Comparison of ENCODE assay signal across 14 mouse cellular contexts in genomic region chr14:20208435-20208834, GRCm38 (mm10). TPM values are rescaled to one million over a fixed set of nuclear protein-coding genes. Genes with fewer than 3 reads are reported as not detected.
DNase-seq lines count a peak whose midpoint lies in the region; ATAC-seq and TF ChIP-seq lines count a peak whose summit lies in the region.
"Had no signal": no experiment of that assay in that cellular context is flagged by ENCODE, and none has a peak within 500 bp of the region (broad histone marks: within the 10 kb centered on the region; RNA-seq: fewer than 3 reads in every experiment).

No protein-coding gene starts in this region.

- DNase-seq in heart, postnatal 0 days (ENCODE audit: low spot score) = no peak
- DNase-seq in heart, adult 8-10 months (ENCODE audit: low spot score) = no peak
- DNase-seq in urinary bladder, postnatal 25 days (ENCODE audit: low spot score) = peak; percentile 46
- DNase-seq in urinary bladder, adult 2 months (ENCODE audit: low spot score) = no peak
- DNase-seq in liver, embryonic 14.5 days (ENCODE audit: low read depth in 3 of 3, low spot score in 3 of 3) = peak; percentile 11 to 37 (median 30)
- DNase-seq in yolk sac, embryonic 10.5 days (ENCODE audit: low spot score) = peak; percentile 79
- DNase-seq in frontal cortex, adult 2 months (ENCODE audit: extremely low spot score in 1 of 2, low spot score in 1 of 2) = no peak
- DNase-seq: gastrocnemius, postnatal 36 days; layer of hippocampus, postnatal 36 days had no signal

- no peak for TF ChIP-seq EP300 in heart, postnatal 0 days (IDR thresholded peaks at IDR 0.05; ENCODE audit: low read depth)
- TF ChIP-seq EP300 in liver, embryonic 14.5 days (IDR thresholded peaks at IDR 0.05; ENCODE audit: low read depth) = no peak

- no peaks in the 10 kb centered on the region for H3K4me1 ChIP-seq in heart, postnatal 0 days (ENCODE audit: control insufficient read depth, insufficient read depth)
- H3K4me1 ChIP-seq in liver, embryonic 14.5 days (replicated peaks; ENCODE audit: control insufficient read depth in 2 of 2, insufficient read depth in 2 of 2, low read length in 1 of 2) = peaks cover 2 to 38% of the 10 kb centered on the region in 2 experiments; a peak in 3 of 4 replicates
- H3K4me1 ChIP-seq: embryonic facial prominence, embryonic 15.5 days had no signal

- no peak for TF ChIP-seq CTCF in heart, postnatal 0 days (IDR thresholded peaks at IDR 0.05; ENCODE audit: low read depth)
- TF ChIP-seq CTCF in liver, embryonic 14.5 days (IDR thresholded peaks at IDR 0.05; ENCODE audit: low read depth) = no peak

- no peak overlapping the region for H3K27ac ChIP-seq in heart, postnatal 0 days (ENCODE audit: low read depth)
- H3K27ac ChIP-seq in liver, embryonic 14.5 days = no peak overlapping the region
- H3K27ac ChIP-seq: embryonic facial prominence, embryonic 15.5 days; hindbrain, embryonic 14.5 days; lung, embryonic 15.5 days; neural tube, embryonic 13.5 days had no signal

- ATAC-seq in heart, postnatal 0 days (ENCODE audit: insufficient read depth, low read depth) = peak; percentile 24; the same call in 1 of the 2 replicates
- ATAC-seq in liver, embryonic 14.5 days (ENCODE audit: insufficient read depth) = peak; percentile 70
- ATAC-seq in granulocyte monocyte progenitor cell, adult 5-6 weeks (replicated peaks; ENCODE audit: poor library complexity, severe bottlenecking) = no peak

- H3K36me3 ChIP-seq in heart, postnatal 0 days (replicated peaks; ENCODE audit: control insufficient read depth, insufficient read depth, low read length) = no peaks in the 10 kb centered on the region
- H3K36me3 ChIP-seq in liver, embryonic 14.5 days (replicated peaks; ENCODE audit: control insufficient read depth, insufficient read depth, low read depth) = no peaks in the 10 kb centered on the region
- H3K36me3 ChIP-seq: embryonic facial prominence, embryonic 15.5 days; lung, embryonic 15.5 days; neural tube, embryonic 13.5 days had no signal

- no peak overlapping the region for H3K4me3 ChIP-seq in heart, postnatal 0 days (ENCODE audit: low read depth, low read length)
- H3K4me3 ChIP-seq in liver, embryonic 14.5 days (ENCODE audit: insufficient read depth in 1 of 2, low read depth in 2 of 2, low read length in 2 of 2) = no peak overlapping the region
- H3K4me3 ChIP-seq: embryonic facial prominence, embryonic 15.5 days; lung, embryonic 15.5 days; neural tube, embryonic 13.5 days had no signal

- no peaks in the 10 kb centered on the region for H3K9me3 ChIP-seq in heart, postnatal 0 days (replicated peaks; ENCODE audit: control insufficient read depth, low read length)
- H3K9me3 ChIP-seq in liver, embryonic 14.5 days (ENCODE audit: control insufficient read depth, low read length) = no peaks in the 10 kb centered on the region
- H3K9me3 ChIP-seq: embryonic facial prominence, embryonic 15.5 days; lung, embryonic 15.5 days; neural tube, embryonic 13.5 days had no signal

- WGBS in heart, postnatal 0 days = 13% methylated on average over 6 of the region's 6 CpGs
- 17% methylated on average over 6 of the region's 6 CpGs for WGBS in liver, embryonic 14.5 days (ENCODE audit: insufficient replicate concordance)

- no peak overlapping the region for H3K9ac ChIP-seq in heart, postnatal 0 days (replicated peaks; ENCODE audit: low read depth, low read length)
- no peak overlapping the region for H3K9ac ChIP-seq in liver, embryonic 14.5 days (replicated peaks)
- H3K9ac ChIP-seq: embryonic facial prominence, embryonic 15.5 days; hindbrain, embryonic 14.5 days; lung, embryonic 15.5 days; neural tube, embryonic 13.5 days had no signal

- no peaks in the 10 kb centered on the region for H3K27me3 ChIP-seq in heart, postnatal 0 days (ENCODE audit: control insufficient read depth, insufficient read depth, low read length)
- H3K27me3 ChIP-seq in liver, embryonic 14.5 days (ENCODE audit: control insufficient read depth, insufficient read depth, low read length) = no peaks in the 10 kb centered on the region
- H3K27me3 ChIP-seq: embryonic facial prominence, embryonic 15.5 days; lung, embryonic 15.5 days; neural tube, embryonic 13.5 days had no signal

- no peak overlapping the region for H3K4me2 ChIP-seq in heart, postnatal 0 days (ENCODE audit: low read depth, low read length)
- no peak overlapping the region for H3K4me2 ChIP-seq in liver, embryonic 14.5 days (ENCODE audit: low read depth)
- H3K4me2 ChIP-seq: embryonic facial prominence, embryonic 15.5 days; hindbrain, embryonic 14.5 days; lung, embryonic 15.5 days; neural tube, embryonic 13.5 days had no signal

RNA-seq across cellular contexts. Expression of gene Kcnk5, which starts 26.8 kb away (rescaled TPM):
- total RNA-seq in heart, postnatal 0 days (2014; rRNA removed; ENCODE audit: low replicate concordance) = 1.8 and 3.4 TPM in 2 replicates
- polyA plus RNA-seq in heart, postnatal 0 days (2015; fragmentation: Nextera tagmentation; extraction: Ambion mirVana) = 0.86 and 1.1 TPM in 2 replicates
- 1 to 10 TPM in 1 of 4 experiments, under 1 TPM in 3; 0.52 to 1.3 (median 0.75) TPM for total RNA-seq in heart, adult 8-10 months (2022)
- 3.9 and 4.6 TPM in 2 replicates for polyA plus RNA-seq in urinary bladder, adult 2 months (2012; rRNA removed)
- polyA plus RNA-seq in liver, embryonic 14.5 days (2012; rRNA removed) = 3.1 and 3.2 TPM in 2 replicates
- polyA plus RNA-seq in liver, embryonic 14.5 days (2014; fragmentation: Nextera tagmentation; extraction: Ambion mirVana) = 3.6 and 4.1 TPM in 2 replicates
- 0.80 and 0.86 TPM in 2 replicates for polyA plus RNA-seq in frontal cortex, adult 2 months (2012; rRNA removed)
- total RNA-seq in granulocyte monocyte progenitor cell, adult 5-6 weeks (2014; fragmentation: Nextera tagmentation) = 2.0 TPM in 1 of 2 replicates, not detected in the other
- 3.1 and 4.2 TPM in 2 replicates for total RNA-seq in granulocyte monocyte progenitor cell, adult 5-6 weeks (2017)

Comparison
In these comparisons a context has a peak if more than half of its experiments do, and no peak if none do; other contexts are left out.
1. DNase-seq: peak in urinary bladder, postnatal 25 days (single experiment), liver, embryonic 14.5 days (3 of 3) and yolk sac, embryonic 10.5 days (single experiment); none in heart, postnatal 0 days (single experiment), heart, adult 8-10 months (single experiment), urinary bladder, adult 2 months (single experiment) and frontal cortex, adult 2 months (0 of 2).